Mouse (Mus musculus) kidney, postnatal 25 days (tissue): ENCODE data around the gene Cyp2d26.
"Not testable (repeated sequence)": the region's sequence is repeated elsewhere in the genome, so short reads cannot be mapped to it uniquely, and the experiment has no call there.

Experiments
- DNase-seq, 2 experiments: peaks; one replicate each; pipeline ENCODE4 v3.0.0; 2021; ENCODE audit warnings: mixed read lengths in 2 of 2

The Cyp2d26 gene

GRCm38 (mm10) chr15:82794277-82794676 lies at the start of gene Cyp2d26:
Gene Cyp2d26 (minus strand): TSS chr15:82794294.
- DNase-seq: peak; percentile 83 to 90

GRCm38 (mm10) chr15:82839146-82839545 lies 45.1 kb upstream of the Cyp2d26 start:
- DNase-seq: no peak

GRCm38 (mm10) chr15:82829917-82830316 lies 35.8 kb upstream of the Cyp2d26 start:
- no peak for DNase-seq

- DNase-seq: no peak
Observed at GRCm38 (mm10) chr15:82825866-82826265, 31.8 kb upstream of the Cyp2d26 start.

- DNase-seq: no peak
Observed at GRCm38 (mm10) chr15:82822347-82822746, 28.3 kb upstream of the Cyp2d26 start.

GRCm38 (mm10) chr15:82821657-82822056 lies 27.6 kb upstream of the Cyp2d26 start:
- no peak for DNase-seq

- DNase-seq: no peak
Observed at GRCm38 (mm10) chr15:82815296-82815695, 21.2 kb upstream of the Cyp2d26 start.

GRCm38 (mm10) chr15:82814806-82815205 lies 20.7 kb upstream of the Cyp2d26 start:
- peak; percentile 71 to 80 for DNase-seq

- no peak for DNase-seq
Observed at GRCm38 (mm10) chr15:82814321-82814720, 20.2 kb upstream of the Cyp2d26 start.

GRCm38 (mm10) chr15:82810556-82810955 lies 16.5 kb upstream of the Cyp2d26 start:
- no peak for DNase-seq

- DNase-seq: peak; percentile 25 to 67
Observed at GRCm38 (mm10) chr15:82809511-82809910, 15.4 kb upstream of the Cyp2d26 start.

- DNase-seq: no peak
Observed at GRCm38 (mm10) chr15:82806969-82807763, 13.1 kb upstream of the Cyp2d26 start.

GRCm38 (mm10) chr15:82804708-82805639 lies 10.9 kb upstream of the Cyp2d26 start:
- peak; percentile 74 to 90 for DNase-seq

GRCm38 (mm10) chr15:82795936-82796440 lies 1.9 kb upstream of the Cyp2d26 start:
- no peak for DNase-seq

GRCm38 (mm10) chr15:82793868-82794267 lies 226 bp downstream of the Cyp2d26 start:
- DNase-seq: no peak

- no peak for DNase-seq
Observed at GRCm38 (mm10) chr15:82793454-82793853, 640 bp downstream of the Cyp2d26 start.

GRCm38 (mm10) chr15:82792566-82792965 lies 1.5 kb downstream of the Cyp2d26 start:
- peak in 1 of 2 experiments; percentile 9 for DNase-seq

GRCm38 (mm10) chr15:82784581-82784980 lies 9.5 kb downstream of the Cyp2d26 start:
- no peak for DNase-seq

- no peak for DNase-seq
Observed at GRCm38 (mm10) chr15:82783800-82784199, 10.3 kb downstream of the Cyp2d26 start.

GRCm38 (mm10) chr15:82777856-82778255 lies 16.2 kb downstream of the Cyp2d26 start:
- not testable (repeated sequence) for DNase-seq

- DNase-seq: no peak
Observed at GRCm38 (mm10) chr15:82765943-82766342, 28.2 kb downstream of the Cyp2d26 start.

GRCm38 (mm10) chr15:82764881-82765280 lies 29.2 kb downstream of the Cyp2d26 start:
- DNase-seq: no peak
